Mouse (Mus musculus) frontal cortex, postnatal 10 days (tissue): ENCODE measurements around the gene Itm2b.
A peak's percentile ranks its signal among the peaks of the same experiment; 100 is the strongest.

Source experiments
- DNase-seq, 2 experiments: peaks; one replicate each; pipeline ENCODE4 v3.0.0; 2022; ENCODE audit warnings: low spot score in 2 of 2, mixed read lengths in 1 of 2

Itm2b gene

DNA sequence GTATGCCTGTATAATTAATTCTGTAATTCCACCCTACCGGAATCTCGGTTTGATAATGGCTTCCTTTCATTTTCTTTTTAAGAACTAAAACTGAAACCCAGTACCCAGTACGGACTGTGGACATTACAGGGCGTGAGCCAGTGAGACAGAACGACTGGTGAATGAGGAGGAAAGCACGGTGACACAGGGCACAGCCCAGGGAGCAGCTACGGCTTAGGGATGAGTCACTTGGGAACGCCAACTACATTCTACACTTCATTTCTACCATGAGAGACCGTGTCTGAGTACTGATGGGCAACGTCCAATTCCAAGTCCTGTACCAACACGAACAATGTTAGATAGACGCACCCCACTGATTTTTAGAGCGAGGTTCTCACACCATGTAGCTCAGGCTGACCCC lies 16.1 kb downstream of the Itm2b start:
- DNase-seq, result no peak

DNA sequence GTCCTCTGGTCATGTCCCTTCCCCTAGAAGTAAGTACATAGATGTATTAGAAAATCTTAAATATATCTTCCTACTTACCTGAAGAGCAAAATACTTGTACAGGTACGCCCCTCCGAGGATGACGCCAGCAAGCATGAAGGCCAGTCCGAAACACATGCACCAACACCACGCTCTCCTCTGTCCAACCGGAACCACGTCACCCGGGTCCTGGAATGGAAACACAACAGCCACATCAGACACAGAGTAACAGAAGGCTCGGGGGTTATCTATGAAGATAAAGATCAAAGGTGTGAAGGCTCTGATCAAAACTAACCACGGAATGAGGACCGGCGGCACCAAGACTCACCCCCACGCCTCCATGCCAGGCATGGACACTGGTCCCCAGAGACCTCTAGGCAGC lies 16.9 kb downstream of the Itm2b start:
- DNase-seq, result no peak

DNA sequence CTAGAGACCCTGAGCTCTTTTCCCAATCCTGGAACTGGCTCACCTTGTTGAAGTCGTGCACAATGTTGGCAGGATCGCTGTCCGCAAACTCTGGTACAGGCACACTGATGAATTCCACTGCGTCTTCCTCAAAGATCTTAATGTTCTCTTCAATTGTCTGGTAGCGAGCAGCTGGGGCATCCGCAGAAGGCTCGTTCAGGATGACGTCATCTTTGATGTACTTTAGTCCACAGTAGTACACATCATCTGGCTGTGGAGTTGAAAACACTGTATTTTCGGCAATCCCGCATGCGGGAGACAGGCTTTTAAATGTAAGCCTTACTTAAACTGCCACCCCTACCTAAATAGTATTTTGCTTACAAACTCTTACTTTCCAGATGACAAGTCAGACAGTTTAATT lies 18.8 kb downstream of the Itm2b start:
- DNase-seq, result no peak

DNA sequence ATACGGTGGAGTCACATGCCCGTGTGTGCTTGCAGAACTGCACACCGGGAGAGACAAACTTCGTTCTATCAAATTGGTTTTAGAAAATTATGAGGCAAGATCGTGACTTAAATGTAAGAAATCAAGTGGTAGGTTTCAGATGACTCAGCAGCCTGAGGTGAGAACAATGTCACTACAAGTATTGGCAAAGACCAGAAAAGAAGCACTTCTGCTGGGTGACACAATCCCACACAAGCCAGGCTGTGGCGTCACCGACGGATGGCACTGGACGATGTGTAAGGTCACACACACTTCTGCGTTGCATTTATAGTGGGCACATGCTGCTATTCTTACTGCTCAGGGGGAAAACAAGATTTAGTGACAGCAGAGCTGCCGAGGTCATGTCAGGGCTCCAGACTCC lies 21.3 kb downstream of the Itm2b start:
- DNase-seq, result no peak

DNA sequence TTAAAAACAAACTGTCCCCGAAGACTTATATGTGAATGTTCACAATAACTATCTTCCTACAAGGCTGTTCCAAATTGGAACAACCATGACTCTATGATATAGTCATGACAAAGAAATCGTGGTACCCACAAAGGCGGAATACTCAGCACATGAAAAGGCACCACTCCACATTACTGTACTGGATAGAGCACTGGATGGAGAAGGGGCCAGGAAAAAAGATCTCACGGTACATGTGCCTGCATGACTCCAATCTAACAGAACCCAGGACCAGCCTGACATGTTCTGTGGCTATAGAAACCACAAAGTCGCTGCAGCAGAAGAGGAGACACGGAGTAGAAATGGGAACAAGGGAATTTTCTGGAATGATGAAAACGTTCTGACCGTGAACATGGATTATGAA lies 30.4 kb downstream of the Itm2b start:
- DNase-seq, result no peak

DNA sequence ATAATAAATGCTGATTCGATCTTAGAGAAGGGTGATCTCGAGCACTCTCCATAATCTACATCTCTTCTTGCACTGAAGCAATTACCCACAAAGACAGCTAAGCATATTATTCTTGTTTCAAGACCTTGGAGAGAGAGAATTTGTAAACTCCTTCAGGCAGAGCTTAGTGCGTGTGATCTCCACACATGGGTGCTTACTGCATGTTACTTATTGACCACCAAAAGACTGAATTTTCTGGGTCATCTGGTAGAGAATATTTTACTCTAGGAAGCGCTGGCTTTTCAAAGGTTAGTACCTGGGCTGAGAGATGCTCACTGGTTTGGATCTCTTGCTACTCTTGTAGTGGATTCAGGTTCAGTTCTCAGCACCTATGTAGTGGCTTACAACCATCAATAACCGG lies 34.0 kb downstream of the Itm2b start:
- DNase-seq, result no peak

DNA sequence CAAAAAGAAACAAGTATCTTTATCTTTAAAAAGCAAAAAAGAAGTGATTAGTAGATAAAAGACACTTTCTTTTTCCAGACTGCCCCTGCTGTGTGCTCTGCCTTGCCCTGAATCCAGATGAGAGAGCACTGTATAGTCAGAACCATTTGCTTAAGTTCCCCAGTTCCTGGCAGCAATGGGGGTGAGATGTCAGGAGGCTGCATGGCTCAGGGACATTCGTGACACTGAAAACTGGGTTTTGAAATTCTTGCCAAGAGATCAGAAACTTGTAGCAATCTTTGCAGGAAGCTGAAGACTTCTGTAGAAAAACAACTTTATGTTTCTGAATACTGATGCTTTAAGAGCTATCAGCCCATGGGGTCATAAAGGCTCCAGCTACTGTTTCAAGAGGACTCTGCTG lies 35.1 kb downstream of the Itm2b start:
- no peak for DNase-seq

DNA sequence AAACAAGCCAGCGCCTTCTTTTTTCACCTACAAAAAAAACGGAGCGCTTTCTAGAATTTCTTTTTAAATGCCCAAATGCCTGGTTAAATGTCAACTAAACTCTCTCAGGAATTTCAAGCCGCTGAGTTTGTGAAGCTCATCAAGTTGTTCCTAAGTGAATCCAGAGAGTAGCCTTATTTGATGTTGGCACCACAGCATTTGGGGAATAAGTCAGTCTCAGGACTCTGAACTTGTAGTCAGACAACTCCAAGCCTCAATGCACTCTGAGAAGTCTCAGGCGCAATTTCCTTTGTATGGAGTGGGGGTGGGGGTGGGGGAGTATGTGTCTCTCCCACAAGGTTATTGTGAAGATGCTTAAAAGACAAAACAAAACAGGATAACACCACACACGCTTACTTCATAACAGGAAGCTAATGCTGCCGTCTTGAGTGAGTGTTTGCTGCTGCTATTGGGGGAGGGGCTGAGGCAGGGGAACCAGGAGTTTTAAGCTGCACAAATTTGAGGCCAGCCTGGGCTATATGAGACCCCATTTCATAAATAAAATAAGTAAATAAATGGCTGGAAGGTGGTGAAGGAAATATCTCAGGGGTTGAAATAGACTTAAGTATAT lies 35.9 kb downstream of the Itm2b start:
- no peak for DNase-seq

DNA sequence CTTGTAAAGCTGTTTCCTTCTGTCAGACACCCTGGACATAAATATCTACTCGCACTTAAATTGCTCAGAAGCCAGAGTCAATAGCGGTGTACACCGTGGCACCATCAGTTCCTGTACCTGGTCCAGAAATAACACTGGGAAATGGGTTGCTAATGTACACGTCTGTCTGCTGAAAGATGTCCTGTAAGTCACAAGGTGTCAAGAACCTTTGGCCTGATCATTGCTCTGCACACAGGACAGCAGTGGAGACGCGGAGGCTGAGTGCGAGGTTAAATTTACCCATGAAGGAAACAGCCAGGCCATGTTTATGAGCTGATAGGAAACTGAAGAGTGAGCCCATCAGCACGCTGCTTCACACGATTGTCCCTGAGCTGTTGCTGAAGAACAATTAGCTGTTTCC lies 37.8 kb downstream of the Itm2b start:
- DNase-seq, result no peak

DNA sequence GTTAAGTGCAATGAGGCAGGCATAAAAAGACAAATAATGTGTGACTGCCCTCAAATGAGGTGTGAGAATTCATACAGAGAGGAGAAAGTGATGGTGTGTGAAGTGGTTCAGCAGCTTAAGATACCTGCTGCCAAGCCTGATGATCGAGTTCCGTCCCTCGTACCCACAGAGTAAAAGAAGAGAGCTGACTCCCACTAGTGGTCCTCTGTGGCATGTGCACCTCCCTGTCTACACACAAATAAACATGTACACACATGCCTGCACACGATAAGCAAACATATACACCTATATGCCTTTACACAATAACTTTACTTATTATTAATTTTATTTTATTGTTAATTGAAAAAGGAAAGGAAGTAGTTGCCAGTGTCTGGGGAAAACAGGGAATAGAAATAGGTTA lies 39.5 kb downstream of the Itm2b start:
- DNase-seq, result no peak

DNA sequence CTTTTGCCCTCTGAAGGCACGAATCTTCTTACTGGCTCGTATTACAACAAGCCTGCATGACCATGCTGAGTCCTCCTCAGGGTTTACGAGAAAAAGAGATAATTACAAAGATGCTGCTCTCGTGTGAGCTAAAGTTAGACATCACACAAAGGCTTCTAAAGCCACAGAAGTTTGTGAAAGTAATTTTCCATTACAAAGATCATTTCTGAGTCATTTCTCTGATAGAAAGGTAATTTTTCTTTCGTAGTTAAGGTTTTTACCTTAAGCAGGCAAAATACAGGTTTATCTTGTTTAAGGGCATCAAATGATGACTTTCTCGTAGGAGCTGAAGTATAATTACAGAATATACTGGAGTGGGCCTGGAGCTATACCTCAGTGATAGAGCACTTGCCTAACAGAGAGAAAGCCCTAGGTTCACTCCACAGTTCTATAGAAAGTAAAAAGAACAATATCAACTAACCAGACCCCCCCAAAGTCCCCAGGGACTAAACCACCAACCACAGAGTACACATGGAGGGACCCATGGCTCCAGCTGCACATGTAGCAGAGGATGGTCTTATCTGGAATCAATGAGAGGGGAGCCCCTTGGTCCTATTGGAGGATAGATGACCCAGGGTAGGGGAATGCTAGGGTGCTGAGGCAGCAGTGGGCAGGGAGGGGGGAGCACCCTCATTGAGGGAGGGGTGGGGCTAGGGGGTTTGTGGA lies 44.9 kb downstream of the Itm2b start:
- DNase-seq, result no peak

DNA sequence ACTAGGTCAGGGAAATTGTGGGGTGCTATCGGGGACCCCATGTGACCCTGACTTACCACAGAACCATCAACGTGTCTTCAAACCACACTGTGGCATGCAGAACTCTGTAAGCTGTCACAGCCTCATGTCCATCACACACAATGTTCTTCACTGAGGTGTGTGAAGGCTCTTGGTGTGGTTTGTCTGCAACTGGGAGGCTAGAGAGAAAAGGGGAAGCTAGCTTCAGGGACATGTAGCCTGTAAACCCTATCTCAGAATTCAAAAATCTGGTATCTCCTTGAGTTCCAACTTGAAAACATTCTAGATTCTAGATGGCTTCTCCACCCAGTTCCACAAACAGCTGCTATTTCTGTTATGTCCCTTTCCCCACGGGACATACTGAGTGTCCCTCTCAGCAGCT lies 45.5 kb downstream of the Itm2b start:
- no peak for DNase-seq

DNA sequence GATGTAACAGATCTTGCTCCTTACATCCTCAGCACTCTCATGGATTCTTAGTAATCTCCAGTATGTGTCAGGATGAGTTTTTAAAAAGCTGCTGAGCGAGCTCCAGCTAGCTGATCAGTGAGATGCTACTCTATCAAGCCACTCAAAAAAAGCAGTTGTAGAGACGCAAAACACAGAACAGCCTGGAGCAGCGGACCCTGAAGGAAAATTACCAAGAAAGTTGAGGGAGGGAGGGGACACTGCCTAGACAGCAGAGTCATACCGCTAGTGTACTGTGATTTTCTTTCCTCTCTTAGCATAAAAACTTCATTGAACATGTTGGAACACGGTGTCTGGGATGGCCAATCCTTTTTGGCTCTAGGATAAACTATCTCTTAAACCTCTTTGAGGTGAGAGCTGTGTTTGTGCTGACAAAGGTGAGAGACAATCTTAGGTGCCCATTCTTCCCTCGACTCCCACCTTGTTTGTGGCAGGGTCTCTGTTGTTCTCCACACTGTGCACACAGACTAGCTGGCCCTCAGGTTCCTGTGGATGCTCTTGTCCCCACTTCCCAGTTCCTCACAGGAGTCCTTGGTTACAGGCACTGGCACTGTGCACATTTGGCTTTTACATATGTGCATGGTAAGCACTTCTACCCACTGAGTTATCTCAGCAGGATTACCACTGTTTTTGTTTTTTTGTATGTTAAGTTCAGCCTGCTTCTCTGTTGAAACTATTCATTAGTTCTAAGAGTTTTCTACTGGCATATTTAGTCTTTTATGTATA lies 48.6 kb downstream of the Itm2b start:
- no peak for DNase-seq

DNA sequence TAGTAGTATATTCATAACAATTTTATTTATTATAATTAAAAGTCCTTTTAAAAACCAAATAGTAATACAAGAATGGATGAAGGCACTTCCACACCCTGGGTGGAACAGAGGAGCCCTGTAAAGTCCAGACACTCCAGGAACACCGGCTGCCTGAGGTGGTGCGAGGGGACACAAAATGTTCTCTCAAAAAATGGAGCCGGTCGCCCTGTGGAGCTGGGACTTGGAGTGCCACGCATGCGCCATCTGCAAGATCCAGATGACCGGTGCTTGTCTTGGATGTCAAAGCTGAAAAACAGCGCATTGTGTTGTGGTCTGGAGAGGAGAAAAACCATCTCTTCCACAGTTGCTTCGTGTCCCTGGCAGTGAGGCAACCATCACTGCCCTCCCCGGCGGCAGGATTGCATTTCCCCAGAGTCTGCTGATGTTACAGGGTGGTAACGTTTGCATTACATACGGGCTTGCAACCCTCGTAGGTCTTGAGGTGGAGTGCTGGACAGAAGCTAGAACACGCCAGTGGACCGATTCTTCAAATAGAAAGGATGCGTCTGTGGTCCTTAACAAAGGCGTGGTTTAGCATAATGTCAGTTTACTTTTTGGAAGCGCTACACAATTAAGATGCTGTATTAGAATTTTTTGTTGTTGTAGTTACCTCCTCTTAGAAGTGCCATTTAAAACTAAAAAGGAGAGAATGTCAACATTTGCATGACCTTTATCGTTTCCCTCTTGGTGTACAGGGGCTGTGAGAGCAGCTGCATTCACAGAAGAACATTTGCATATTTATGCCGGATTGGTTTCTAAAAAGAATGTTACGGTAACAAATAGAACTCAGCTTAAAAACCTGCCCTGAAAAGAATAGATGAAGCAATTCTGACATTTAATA lies 49.9 kb downstream of the Itm2b start:
- no peak for DNase-seq

DNA sequence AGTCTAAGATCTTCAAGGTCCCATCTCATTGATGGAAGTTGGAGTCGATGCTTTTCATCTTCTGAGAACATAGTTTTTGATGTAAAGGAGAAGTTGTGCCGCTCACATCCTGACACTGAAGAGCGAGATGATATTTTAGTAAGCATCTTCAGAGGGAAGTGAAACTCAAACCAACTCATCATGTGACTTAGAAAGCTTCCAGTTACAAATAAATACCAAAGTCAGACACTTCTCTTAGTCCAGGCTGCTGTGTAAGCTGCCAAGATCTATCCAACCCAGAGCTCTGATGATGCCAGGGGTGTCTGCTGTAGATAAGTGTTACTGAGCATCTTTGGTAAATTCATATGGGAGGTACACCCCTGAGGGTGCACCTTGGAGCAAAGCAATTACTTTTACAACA lies 51.2 kb downstream of the Itm2b start:
- DNase-seq, result no peak

DNA sequence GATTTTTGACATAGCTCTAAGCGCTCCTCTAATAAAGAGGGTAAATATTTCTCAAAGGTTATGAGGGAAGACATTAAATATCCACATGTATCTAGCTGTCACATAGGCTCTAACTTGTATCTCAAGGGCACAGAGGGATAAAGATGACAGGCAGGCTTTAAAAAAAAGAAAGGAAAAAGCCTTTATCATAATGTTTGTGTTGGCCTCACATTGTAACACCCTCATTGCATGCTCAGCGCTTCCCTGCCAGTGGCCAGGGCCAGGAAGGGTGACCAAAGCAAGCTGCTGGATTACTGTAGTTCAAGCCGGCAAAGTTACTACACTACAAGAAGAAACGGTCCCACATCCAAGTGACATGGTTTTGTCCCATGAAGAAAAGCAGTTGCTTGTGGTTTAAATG lies 53.7 kb downstream of the Itm2b start:
- no peak for DNase-seq

DNA sequence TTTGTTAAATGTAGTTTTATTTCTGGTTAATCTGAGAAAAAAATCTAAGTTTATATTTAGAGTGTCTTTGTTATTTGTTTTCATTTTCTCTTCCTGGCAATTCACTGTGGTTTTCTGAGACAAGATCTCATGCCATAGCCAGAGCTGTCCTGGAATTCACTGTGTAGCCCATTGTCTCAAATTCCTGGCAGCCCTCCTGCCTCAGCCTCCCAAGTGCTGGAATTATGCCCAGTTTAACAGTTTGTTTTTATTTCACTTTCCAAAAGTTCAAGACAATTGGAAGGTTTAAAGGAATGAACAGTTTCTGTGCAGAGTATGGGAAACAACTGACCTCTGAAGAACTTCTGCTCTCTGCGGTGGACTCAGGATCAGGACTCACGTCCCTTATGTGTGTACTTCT lies 55.2 kb downstream of the Itm2b start:
- DNase-seq, result no peak

DNA sequence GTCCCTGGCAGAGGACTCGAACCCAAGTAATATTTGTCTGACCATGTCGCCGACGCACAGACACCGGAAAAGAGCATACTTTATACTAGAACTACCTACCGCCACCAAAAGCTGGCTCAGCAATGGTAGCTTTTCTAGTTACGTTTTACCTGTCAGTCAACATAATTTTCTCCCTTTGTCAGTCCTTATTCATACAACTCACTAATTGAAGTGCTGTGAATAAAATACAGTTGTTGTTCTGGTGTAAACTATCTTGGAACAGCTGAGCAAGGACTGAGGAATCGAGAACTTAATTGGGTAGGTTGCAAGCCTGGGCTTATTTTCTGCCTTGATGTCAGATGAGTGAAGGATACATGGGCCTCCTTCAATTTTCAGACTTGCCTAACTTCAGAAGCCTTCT lies 58.6 kb downstream of the Itm2b start:
- DNase-seq, result no peak

DNA sequence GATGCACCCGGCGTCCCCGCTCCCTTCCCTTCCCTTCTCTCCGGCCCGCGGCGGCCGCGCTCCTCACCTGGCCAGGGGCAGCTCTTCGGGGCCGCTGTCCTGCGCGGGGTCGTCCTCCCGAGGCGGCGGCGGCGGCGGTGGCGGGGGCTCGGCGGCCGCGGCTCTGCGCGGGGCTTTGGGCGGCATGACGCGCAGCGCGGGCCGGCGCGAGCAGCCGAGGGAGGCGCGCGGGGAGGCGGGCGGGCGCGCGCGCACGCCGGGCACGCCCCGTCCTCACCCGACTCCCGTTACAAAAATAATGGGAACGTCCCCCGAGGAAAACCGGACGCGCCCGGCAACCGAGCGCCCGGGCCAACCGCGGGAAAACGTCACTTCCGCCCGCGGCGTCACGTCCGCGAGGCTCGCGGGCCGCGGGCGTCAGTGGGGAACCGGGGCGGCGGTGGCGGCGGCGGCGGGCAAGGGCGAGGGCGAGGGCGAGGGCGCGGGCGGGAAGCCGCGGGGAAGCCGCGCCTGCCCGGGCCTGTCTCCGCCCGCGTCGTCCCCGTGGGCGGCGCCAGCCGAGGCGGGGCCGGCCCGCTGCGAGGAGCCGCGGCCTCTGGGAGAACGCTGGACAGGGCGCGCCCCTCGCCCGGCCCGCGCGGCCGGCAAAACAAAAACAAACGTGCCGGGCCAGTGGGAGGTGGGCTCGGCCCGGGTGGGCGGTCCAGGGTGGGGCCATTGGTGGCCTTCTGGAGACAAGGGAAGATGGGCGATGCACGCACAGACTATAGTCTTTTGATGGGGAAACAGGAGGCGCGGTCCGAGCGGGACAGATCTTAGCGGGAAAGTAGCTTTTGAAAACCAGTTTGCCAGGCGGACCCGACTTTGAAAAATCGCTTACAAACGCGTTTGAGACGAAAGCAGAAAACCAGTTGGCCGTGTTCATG lies 59.4 kb downstream of the Itm2b start, which contains the start of gene Rb1:
Gene Rb1 (minus strand): TSS at position 367 of the 926 bp plus-strand sequence.
- DNase-seq, result peak; percentile 55 to 81

DNA sequence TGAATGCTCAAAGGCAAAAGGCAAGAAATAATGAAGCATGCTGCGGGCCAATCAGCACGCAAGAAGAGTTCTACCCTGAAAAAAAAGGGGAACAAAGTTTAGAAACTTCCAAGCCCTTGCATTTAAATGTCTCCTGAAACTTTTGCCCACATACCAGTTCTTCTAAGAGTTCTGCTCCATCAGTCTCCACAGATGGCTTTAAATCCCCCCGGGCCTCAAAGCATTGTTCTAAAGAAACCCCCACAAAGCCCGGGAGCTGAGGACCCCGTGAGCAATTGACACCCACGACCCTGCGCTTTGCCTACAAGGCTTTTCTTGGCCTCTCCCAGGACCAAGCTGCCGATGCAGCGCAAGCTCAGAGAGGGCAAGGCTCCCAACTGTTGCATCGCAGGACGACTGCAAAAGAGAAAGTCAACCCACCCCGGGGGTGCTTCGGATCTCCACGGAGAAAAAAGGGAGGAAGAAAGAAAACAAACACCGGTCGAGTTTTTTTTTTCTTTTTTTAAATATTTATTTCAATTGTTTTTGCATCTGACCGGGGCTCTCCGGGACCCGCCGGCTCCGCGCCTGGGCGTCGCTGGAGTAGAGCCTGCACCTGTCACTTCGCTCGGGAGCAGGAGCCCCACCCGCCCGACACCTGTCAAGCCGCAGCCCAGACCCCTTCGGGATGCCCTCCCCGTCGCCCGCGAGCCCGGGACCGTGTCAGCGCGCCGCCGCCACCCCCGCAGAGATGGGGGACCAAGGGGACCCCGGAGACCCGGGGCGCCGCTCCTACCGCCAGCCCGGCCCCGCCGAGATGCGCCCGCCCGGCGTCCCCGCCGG lies 60.2 kb downstream of the Itm2b start:
- peak; percentile 26 to 45 for DNase-seq
